Mouse (Mus musculus) MN1 (cell line): ENCODE results near the gene Dnaic2.

Experiments used
- DNase-seq: peaks from one replicate; pipeline ENCODE4 v3.0.0-alpha.2; 2016; ENCODE audit warnings: low spot score

Dnaic2 gene

GRCm38 (mm10) chr11:114726965-114727825, at the start of gene Dnaic2:
Gene Dnaic2 (plus strand): TSS chr11:114727408.
- peak; percentile 39 for DNase-seq

- DNase-seq = no peak
These were observed 47.6 kb upstream of the Dnaic2 start for GRCm38 (mm10) chr11:114679582-114679981.

- no peak for DNase-seq
These were observed 46.9 kb upstream of the Dnaic2 start for GRCm38 (mm10) chr11:114680291-114680690.

GRCm38 (mm10) chr11:114681054-114681453, 46.2 kb upstream of the Dnaic2 start:
- DNase-seq = no peak

GRCm38 (mm10) chr11:114682321-114682900, 44.8 kb upstream of the Dnaic2 start:
- no peak for DNase-seq

GRCm38 (mm10) chr11:114683029-114683721, 44.0 kb upstream of the Dnaic2 start:
- no peak for DNase-seq

GRCm38 (mm10) chr11:114683722-114684621, 43.2 kb upstream of the Dnaic2 start:
- DNase-seq = peak; percentile 69

GRCm38 (mm10) chr11:114684627-114685373, 42.4 kb upstream of the Dnaic2 start:
- DNase-seq = peak; percentile 87

- DNase-seq = no peak
These were observed 41.6 kb upstream of the Dnaic2 start for GRCm38 (mm10) chr11:114685526-114686040.

GRCm38 (mm10) chr11:114686221-114686959, 40.8 kb upstream of the Dnaic2 start:
- DNase-seq = no peak

GRCm38 (mm10) chr11:114687574-114688188, 39.5 kb upstream of the Dnaic2 start:
- peak; percentile 66 for DNase-seq

- no peak for DNase-seq
These were observed 38.5 kb upstream of the Dnaic2 start for GRCm38 (mm10) chr11:114688729-114689128.

- DNase-seq = no peak
These were observed 37.0 kb upstream of the Dnaic2 start for GRCm38 (mm10) chr11:114690192-114690591.

- DNase-seq = no peak
These were observed 35.6 kb upstream of the Dnaic2 start for GRCm38 (mm10) chr11:114691454-114692182.

GRCm38 (mm10) chr11:114692601-114693000, 34.6 kb upstream of the Dnaic2 start:
- DNase-seq = no peak

GRCm38 (mm10) chr11:114693456-114693855, 33.8 kb upstream of the Dnaic2 start:
- no peak for DNase-seq

- no peak for DNase-seq
These were observed 32.8 kb upstream of the Dnaic2 start for GRCm38 (mm10) chr11:114694451-114694850.

GRCm38 (mm10) chr11:114698496-114698895, 28.7 kb upstream of the Dnaic2 start:
- no peak for DNase-seq

GRCm38 (mm10) chr11:114699511-114699910, 27.7 kb upstream of the Dnaic2 start:
- no peak for DNase-seq
